Mouse (Mus musculus): ENCODE data around the gene Arfgef3. TPM values are rescaled to one million over a fixed set of nuclear protein-coding genes. Genes with fewer than 3 reads are reported as not detected.

Arfgef3 gene
- polyA plus RNA-seq (2015; fragmentation: Nextera tagmentation; extraction: Ambion mirVana), result 1.8 and 2.4 TPM in 2 replicates

- peak within 1 kb of the TSS; percentile 87 for H3K4me2 ChIP-seq
- peaks cover 22% of the 10 kb centered on the region for H3K4me1 ChIP-seq
- H3K36me3 ChIP-seq (ENCODE audit: poor library complexity, severe bottlenecking), result no peaks in the 10 kb centered on the region
- H3K4me3 ChIP-seq, result peak within 1 kb of the TSS; percentile 70
- peak; percentile 84 for ATAC-seq
- H3K27ac ChIP-seq, result peak within 1 kb of the TSS; percentile 68
- no peaks in the 10 kb centered on the region for H3K9me3 ChIP-seq (replicated peaks)
- WGBS, result under 1% methylated on average over 50 of the region's 50 CpGs
- H3K9ac ChIP-seq, result peak within 1 kb of the TSS; percentile 74
- H3K27me3 ChIP-seq, result no peaks in the 10 kb centered on the region
Observed at GRCm38 (mm10) chr10:18743286-18744142, at the start of gene Arfgef3. TSS of gene Arfgef3 (minus strand) at chr10:18743949.

GRCm38 (mm10) chr10:18790063-18790462 is 46.3 kb upstream of the Arfgef3 start:
- 89% methylated on average over 4 of the region's 4 CpGs for WGBS
- Histone ChIP-seq H3K9me3 (replicated peaks) (no peaks in the 10 kb centered on the region), H3K27me3 (no peaks in the 10 kb centered on the region), H3K9ac (no peak overlapping the region), H3K4me1 (no peaks in the 10 kb centered on the region), H3K27ac (no peak overlapping the region), H3K4me3 (no peak overlapping the region), H3K36me3 (ENCODE audit: poor library complexity, severe bottlenecking) (no peaks in the 10 kb centered on the region), H3K4me2 (no peak overlapping the region)
- no peak for ATAC-seq

- no peaks in the 10 kb centered on the region for H3K36me3 ChIP-seq (ENCODE audit: poor library complexity, severe bottlenecking)
- H3K27me3 ChIP-seq, result no peaks in the 10 kb centered on the region
- ATAC-seq, result no peak
- H3K9me3 ChIP-seq (replicated peaks), result no peaks in the 10 kb centered on the region
- H3K27ac ChIP-seq, result no peak overlapping the region
- H3K4me2 ChIP-seq, result no peak overlapping the region
- H3K9ac ChIP-seq, result no peak overlapping the region
- no peak overlapping the region for H3K4me3 ChIP-seq
- 69% methylated on average over 1 of the region's 1 CpGs for WGBS
- no peaks in the 10 kb centered on the region for H3K4me1 ChIP-seq
Observed at GRCm38 (mm10) chr10:18788601-18789000, 44.9 kb upstream of the Arfgef3 start.

- Histone ChIP-seq H3K9ac (no peak within 1 kb of the TSS), H3K4me1 (no peaks in the 10 kb centered on the region), H3K27ac (no peak within 1 kb of the TSS), H3K36me3 (ENCODE audit: poor library complexity, severe bottlenecking) (no peaks in the 10 kb centered on the region), H3K4me2 (no peak within 1 kb of the TSS), H3K4me3 (no peak within 1 kb of the TSS), H3K27me3 (no peaks in the 10 kb centered on the region), H3K9me3 (replicated peaks) (no peaks in the 10 kb centered on the region)
- 89% methylated on average over 1 of the region's 1 CpGs for WGBS
- no peak for ATAC-seq
Observed at GRCm38 (mm10) chr10:18786693-18787092, 42.9 kb upstream of the Arfgef3 start, which contains the start of gene Gm4922. TSS of gene Gm4922 (minus strand) at chr10:18786793.

GRCm38 (mm10) chr10:18777546-18777945 is 33.8 kb upstream of the Arfgef3 start:
- WGBS, result 22% methylated on average over 3 of the region's 3 CpGs
- ATAC-seq, result no peak
- Histone ChIP-seq H3K9ac (no peak overlapping the region), H3K4me2 (no peak overlapping the region), H3K27ac (no peak overlapping the region), H3K9me3 (replicated peaks) (no peaks in the 10 kb centered on the region), H3K27me3 (no peaks in the 10 kb centered on the region), H3K36me3 (ENCODE audit: poor library complexity, severe bottlenecking) (no peaks in the 10 kb centered on the region), H3K4me3 (no peak overlapping the region), H3K4me1 (0 out of 2 replicates have a peak, but pooled peaks cover 11% of the 10 kb centered on the region)

GRCm38 (mm10) chr10:18772537-18773179 is 28.9 kb upstream of the Arfgef3 start:
- Histone ChIP-seq H3K36me3 (ENCODE audit: poor library complexity, severe bottlenecking) (no peaks in the 10 kb centered on the region), H3K27me3 (no peaks in the 10 kb centered on the region), H3K27ac (no peak overlapping the region), H3K4me2 (no peak overlapping the region), H3K9ac (no peak overlapping the region), H3K4me1 (0 out of 2 replicates have a peak, but pooled peaks cover 13% of the 10 kb centered on the region), H3K9me3 (replicated peaks) (no peaks in the 10 kb centered on the region), H3K4me3 (no peak overlapping the region)
- peak; percentile 55; the same call in 1 of the 2 replicates for ATAC-seq
- 69% methylated on average over 4 of the region's 4 CpGs for WGBS

- H3K27me3 ChIP-seq, result no peaks in the 10 kb centered on the region
- H3K9ac ChIP-seq, result no peak overlapping the region
- no peaks in the 10 kb centered on the region for H3K9me3 ChIP-seq (replicated peaks)
- H3K4me2 ChIP-seq, result no peak overlapping the region
- no peak for ATAC-seq
- 52% methylated on average over 5 of the region's 5 CpGs for WGBS
- 0 out of 2 replicates have a peak, but pooled peaks cover 8% of the 10 kb centered on the region for H3K4me1 ChIP-seq
- no peak overlapping the region for H3K27ac ChIP-seq
- H3K4me3 ChIP-seq, result no peak overlapping the region
- no peaks in the 10 kb centered on the region for H3K36me3 ChIP-seq (ENCODE audit: poor library complexity, severe bottlenecking)
Observed at GRCm38 (mm10) chr10:18769909-18770308, 26.2 kb upstream of the Arfgef3 start.

- 35% methylated on average over 2 of the region's 2 CpGs for WGBS
- H3K27ac ChIP-seq, result no peak overlapping the region
- no peak overlapping the region for H3K4me3 ChIP-seq
- no peaks in the 10 kb centered on the region for H3K4me1 ChIP-seq
- H3K9me3 ChIP-seq (replicated peaks), result no peaks in the 10 kb centered on the region
- H3K36me3 ChIP-seq (ENCODE audit: poor library complexity, severe bottlenecking), result no peaks in the 10 kb centered on the region
- ATAC-seq, result no peak
- no peak overlapping the region for H3K9ac ChIP-seq
- no peaks in the 10 kb centered on the region for H3K27me3 ChIP-seq
- H3K4me2 ChIP-seq, result no peak overlapping the region
Observed at GRCm38 (mm10) chr10:18760241-18760640, 16.5 kb upstream of the Arfgef3 start.

- Histone ChIP-seq H3K4me3 (no peak overlapping the region), H3K4me2 (no peak overlapping the region), H3K27ac (no peak overlapping the region), H3K27me3 (no peaks in the 10 kb centered on the region), H3K9ac (no peak overlapping the region), H3K36me3 (ENCODE audit: poor library complexity, severe bottlenecking) (no peaks in the 10 kb centered on the region), H3K4me1 (no peaks in the 10 kb centered on the region), H3K9me3 (replicated peaks) (no peaks in the 10 kb centered on the region)
- ATAC-seq, result 0 out of 2 replicates have a peak, but pooled peaks have one; percentile 19
- WGBS, result 73% methylated on average over 4 of the region's 4 CpGs
Observed at GRCm38 (mm10) chr10:18750057-18750456, 6.3 kb upstream of the Arfgef3 start.

- Histone ChIP-seq H3K4me2 (peak overlapping the region; percentile 87), H3K9ac (no peak overlapping the region), H3K27ac (0 out of 2 replicates have a peak overlapping the region, but pooled peaks have one; percentile 20), H3K27me3 (no peaks in the 10 kb centered on the region), H3K4me3 (peak overlapping the region; percentile 70), H3K4me1 (peaks cover 22% of the 10 kb centered on the region), H3K36me3 (ENCODE audit: poor library complexity, severe bottlenecking) (no peaks in the 10 kb centered on the region), H3K9me3 (replicated peaks) (no peaks in the 10 kb centered on the region)
- ATAC-seq, result no peak
- 61% methylated on average over 6 of the region's 6 CpGs for WGBS
Observed at GRCm38 (mm10) chr10:18742086-18742485, 1.7 kb downstream of the Arfgef3 start.

- H3K9me3 ChIP-seq (replicated peaks), result no peaks in the 10 kb centered on the region
- no peaks in the 10 kb centered on the region for H3K27me3 ChIP-seq
- H3K4me3 ChIP-seq, result no peak overlapping the region
- H3K9ac ChIP-seq, result no peak overlapping the region
- 0 out of 2 replicates have a peak overlapping the region, but pooled peaks have one; percentile 10 for H3K4me2 ChIP-seq
- no peaks in the 10 kb centered on the region for H3K36me3 ChIP-seq (ENCODE audit: poor library complexity, severe bottlenecking)
- ATAC-seq, result no peak
- peaks cover 22% of the 10 kb centered on the region for H3K4me1 ChIP-seq
- no peak overlapping the region for H3K27ac ChIP-seq
- 84% methylated on average over 8 of the region's 8 CpGs for WGBS
Observed at GRCm38 (mm10) chr10:18741024-18741423, 2.7 kb downstream of the Arfgef3 start.

- Histone ChIP-seq H3K4me1 (peaks cover 4% of the 10 kb centered on the region; the same call in 1 of the 2 replicates), H3K27me3 (no peaks in the 10 kb centered on the region), H3K27ac (no peak overlapping the region), H3K4me3 (no peak overlapping the region), H3K9ac (no peak overlapping the region), H3K9me3 (replicated peaks) (no peaks in the 10 kb centered on the region), H3K4me2 (no peak overlapping the region), H3K36me3 (ENCODE audit: poor library complexity, severe bottlenecking) (no peaks in the 10 kb centered on the region)
- no peak for ATAC-seq
- WGBS, result 86% methylated on average over 1 of the region's 1 CpGs
Observed at GRCm38 (mm10) chr10:18728548-18728947, 15.2 kb downstream of the Arfgef3 start.
